Comparison of ENCODE assay signal across 8 mouse cellular contexts in the genomic region with DNA sequence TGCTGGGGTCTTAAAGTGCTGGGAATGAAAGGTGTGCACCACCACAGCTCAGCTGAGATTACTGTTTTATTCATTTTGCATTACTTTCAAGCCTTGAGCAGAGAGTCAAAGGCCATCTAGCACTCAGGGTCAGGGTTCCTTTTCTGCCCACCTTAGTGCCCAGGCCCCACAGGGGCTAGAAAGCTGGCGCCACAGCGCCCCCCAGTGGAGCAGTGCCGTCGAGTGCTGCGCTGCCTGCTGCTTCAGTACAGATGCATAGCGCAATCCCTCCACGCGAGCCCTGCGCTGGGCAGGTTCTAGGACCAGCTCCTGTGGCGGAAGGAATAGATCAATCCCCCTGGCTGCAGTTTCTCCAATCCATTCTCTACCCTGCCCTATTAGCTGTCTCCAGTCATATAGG. TPM values are rescaled to one million over a fixed set of nuclear protein-coding genes. Genes with fewer than 3 reads are reported as not detected.
A peak's percentile ranks its signal among the peaks of the same experiment; 100 is the strongest.
DNase-seq lines count a peak whose midpoint lies in the region; ATAC-seq lines count a peak whose summit lies in the region.

No protein-coding gene starts in this region.

- peak overlapping the region; percentile 22 for H3K4me3 ChIP-seq in forebrain, embryonic 16.5 days (replicated peaks; ENCODE audit: low read length)
- no peak overlapping the region for H3K4me3 ChIP-seq in kidney, embryonic 15.5 days (replicated peaks)
- peak overlapping the region; percentile 38 for H3K4me3 ChIP-seq in midbrain, embryonic 13.5 days (replicated peaks)

- no peaks in the 10 kb centered on the region for H3K27me3 ChIP-seq in forebrain, embryonic 16.5 days (replicated peaks; ENCODE audit: control insufficient read depth, insufficient read depth, low read length)
- peaks cover 37% of the 10 kb centered on the region for H3K27me3 ChIP-seq in kidney, embryonic 15.5 days
- H3K27me3 ChIP-seq in midbrain, embryonic 13.5 days, result peaks cover 43% of the 10 kb centered on the region

- no peak for ATAC-seq in CD4-positive, CD25-positive, alpha-beta regulatory T cell, adult 4 months
- ATAC-seq in forebrain, embryonic 16.5 days, result peak; percentile 32; the same call in 1 of the 2 replicates
- ATAC-seq in kidney, embryonic 15.5 days (replicated peaks; ENCODE audit: low FRiP score), result no peak
- ATAC-seq in midbrain, embryonic 13.5 days, result peak; percentile 39

- H3K27ac ChIP-seq in forebrain, embryonic 16.5 days (ENCODE audit: low read length), result no peak overlapping the region
- H3K27ac ChIP-seq in kidney, embryonic 15.5 days, result no peak overlapping the region
- H3K27ac ChIP-seq in midbrain, embryonic 13.5 days, result no peak overlapping the region

- H3K4me1 ChIP-seq in forebrain, embryonic 16.5 days (replicated peaks; ENCODE audit: control insufficient read depth, insufficient read depth, low read length), result 0 out of 2 replicates have a peak, but pooled peaks cover 4% of the 10 kb centered on the region
- peaks cover 26% of the 10 kb centered on the region for H3K4me1 ChIP-seq in kidney, embryonic 15.5 days
- H3K4me1 ChIP-seq in midbrain, embryonic 13.5 days (replicated peaks), result peaks cover 18% of the 10 kb centered on the region

- no peaks in the 10 kb centered on the region for H3K9me3 ChIP-seq in forebrain, embryonic 16.5 days (ENCODE audit: control insufficient read depth, low read length)
- H3K9me3 ChIP-seq in kidney, embryonic 15.5 days (replicated peaks), result no peaks in the 10 kb centered on the region
- no peaks in the 10 kb centered on the region for H3K9me3 ChIP-seq in midbrain, embryonic 13.5 days

- DNase-seq in CD4-positive, CD25-positive, alpha-beta regulatory T cell, adult 2 months (ENCODE audit: low read depth, low spot score), result peak; percentile 65
- DNase-seq in spleen, postnatal 4 days (ENCODE audit: low spot score in 2 of 2), result peak; percentile 48 to 85
- DNase-seq in spleen, postnatal 36 days (ENCODE audit: low spot score in 2 of 2), result no peak
- DNase-seq in yolk sac, embryonic 10.5 days (ENCODE audit: low spot score), result no peak

- no peaks in the 10 kb centered on the region for H3K36me3 ChIP-seq in forebrain, embryonic 16.5 days (ENCODE audit: control insufficient read depth, insufficient read depth)
- peaks cover 35% of the 10 kb centered on the region for H3K36me3 ChIP-seq in kidney, embryonic 15.5 days
- H3K36me3 ChIP-seq in midbrain, embryonic 13.5 days, result peaks cover 9% of the 10 kb centered on the region; the same call in 1 of the 2 replicates

- no peak overlapping the region; the same call in 1 of the 2 replicates for H3K9ac ChIP-seq in forebrain, embryonic 16.5 days (replicated peaks; ENCODE audit: low read depth, low read length)
- no peak overlapping the region for H3K9ac ChIP-seq in kidney, embryonic 15.5 days
- peak overlapping the region; percentile 54 for H3K9ac ChIP-seq in midbrain, embryonic 13.5 days (replicated peaks)

- H3K4me2 ChIP-seq in forebrain, embryonic 16.5 days (ENCODE audit: low read length), result peak overlapping the region; percentile 56
- H3K4me2 ChIP-seq in kidney, embryonic 15.5 days, result peak overlapping the region; percentile 40
- H3K4me2 ChIP-seq in midbrain, embryonic 13.5 days (replicated peaks), result peak overlapping the region; percentile 61

- WGBS in forebrain, embryonic 16.5 days, result 8% methylated on average over 10 of the region's 10 CpGs
- WGBS in kidney, embryonic 15.5 days, result 32% methylated on average over 10 of the region's 10 CpGs
- 14% methylated on average over 10 of the region's 10 CpGs for WGBS in midbrain, embryonic 13.5 days

RNA-seq across cellular contexts. Expression of gene Nradd, which starts 6.9 kb away (rescaled TPM):
- 1 to 10 TPM; 5.5 to 8.2 TPM for polyA plus RNA-seq in CD4-positive, CD25-positive, alpha-beta regulatory T cell, adult 4 months (2017; shearing (Covaris generic))
- 29.0 and 32.4 TPM in 2 replicates for polyA plus RNA-seq in forebrain, embryonic 16.5 days (2015; fragmentation: Nextera tagmentation; extraction: Ambion mirVana)
- 55.2 and 56.4 TPM in 2 replicates for polyA plus RNA-seq in kidney, embryonic 15.5 days (2015; fragmentation: Nextera tagmentation; extraction: Ambion mirVana)
- polyA plus RNA-seq in midbrain, embryonic 13.5 days (2015; fragmentation: Nextera tagmentation; extraction: Ambion mirVana), result 33.8 and 36.6 TPM in 2 replicates

RNA-seq across cellular contexts. Expression of gene Nbeal2, which starts 22.8 kb away (rescaled TPM):
- 10 to 100 TPM; 20.1 to 20.5 TPM for polyA plus RNA-seq in CD4-positive, CD25-positive, alpha-beta regulatory T cell, adult 4 months (2017; shearing (Covaris generic))
- polyA plus RNA-seq in forebrain, embryonic 16.5 days (2015; fragmentation: Nextera tagmentation; extraction: Ambion mirVana), result 2.3 and 5.9 TPM in 2 replicates
- polyA plus RNA-seq in kidney, embryonic 15.5 days (2015; fragmentation: Nextera tagmentation; extraction: Ambion mirVana), result 3.7 and 5.5 TPM in 2 replicates
- polyA plus RNA-seq in midbrain, embryonic 13.5 days (2015; fragmentation: Nextera tagmentation; extraction: Ambion mirVana), result 2.0 and 3.1 TPM in 2 replicates

RNA-seq across cellular contexts. Expression of gene Ccdc12, which starts 25.1 kb away (rescaled TPM):
- 100 to 1,000 TPM; 225 to 243 TPM for polyA plus RNA-seq in CD4-positive, CD25-positive, alpha-beta regulatory T cell, adult 4 months (2017; shearing (Covaris generic))
- 100 and 113 TPM in 2 replicates for polyA plus RNA-seq in forebrain, embryonic 16.5 days (2015; fragmentation: Nextera tagmentation; extraction: Ambion mirVana)
- 151 and 157 TPM in 2 replicates for polyA plus RNA-seq in kidney, embryonic 15.5 days (2015; fragmentation: Nextera tagmentation; extraction: Ambion mirVana)
- 136 and 140 TPM in 2 replicates for polyA plus RNA-seq in midbrain, embryonic 13.5 days (2015; fragmentation: Nextera tagmentation; extraction: Ambion mirVana)

Comparison
In these comparisons a context has a peak if more than half of its experiments do, and no peak if none do; other contexts are left out.
1. DNase-seq: peak in CD4-positive, CD25-positive, alpha-beta regulatory T cell, adult 2 months (single experiment) and spleen, postnatal 4 days (2 of 2); none in spleen, postnatal 36 days (0 of 2) and yolk sac, embryonic 10.5 days (single experiment).
2. ATAC-seq: peak in forebrain, embryonic 16.5 days (single experiment) and midbrain, embryonic 13.5 days (single experiment); none in CD4-positive, CD25-positive, alpha-beta regulatory T cell, adult 4 months (single experiment) and kidney, embryonic 15.5 days (single experiment).
3. Peak in every context shown above with its lines, with median percentiles within 50 percentile points of each other: H3K4me2 ChIP-seq.